Mouse (Mus musculus): ENCODE results near the gene Fmnl3.

DNA sequence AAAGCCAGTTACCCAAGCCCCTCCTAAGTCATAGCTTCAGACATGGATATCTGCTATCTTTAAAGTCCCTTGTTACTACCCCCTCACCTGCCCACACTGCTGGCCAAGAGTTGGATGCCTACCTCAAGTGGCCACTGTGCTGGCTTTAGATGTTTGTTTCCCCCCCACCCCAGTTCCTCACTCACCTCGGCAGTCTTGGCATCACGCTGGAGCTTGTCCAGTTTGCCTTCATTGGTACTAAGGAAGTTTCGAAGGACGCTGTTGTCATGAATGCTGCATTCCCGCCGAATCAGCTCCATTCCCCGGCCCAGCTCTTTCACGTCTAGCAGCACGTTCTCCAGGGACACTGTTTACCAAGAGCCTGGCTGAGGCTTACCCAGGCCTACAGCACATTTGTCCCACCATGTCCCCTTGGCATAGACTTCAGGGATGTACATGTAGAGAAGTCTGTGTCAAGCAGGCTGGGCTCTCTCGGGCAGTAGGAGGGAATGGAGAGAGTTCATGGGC is 50.1 kb downstream of the Fmnl3 start:
- TF ChIP-seq POLR2A (IDR thresholded peaks at IDR 0.05; ENCODE audit: borderline replicate concordance, extremely low read depth, insufficient read depth, insufficient read length, poor library complexity, severe bottlenecking) (no peak), CTCF (IDR thresholded peaks at IDR 0.05; ENCODE audit: borderline replicate concordance, extremely low read depth, insufficient read depth, insufficient read length) (no peak)
